Mouse (Mus musculus): ENCODE results near the gene Fam136a.
"Not testable (repeated sequence)": the region's sequence is repeated elsewhere in the genome, so short reads cannot be mapped to it uniquely, and the experiment has no call there.

Gene Fam136a

DNA sequence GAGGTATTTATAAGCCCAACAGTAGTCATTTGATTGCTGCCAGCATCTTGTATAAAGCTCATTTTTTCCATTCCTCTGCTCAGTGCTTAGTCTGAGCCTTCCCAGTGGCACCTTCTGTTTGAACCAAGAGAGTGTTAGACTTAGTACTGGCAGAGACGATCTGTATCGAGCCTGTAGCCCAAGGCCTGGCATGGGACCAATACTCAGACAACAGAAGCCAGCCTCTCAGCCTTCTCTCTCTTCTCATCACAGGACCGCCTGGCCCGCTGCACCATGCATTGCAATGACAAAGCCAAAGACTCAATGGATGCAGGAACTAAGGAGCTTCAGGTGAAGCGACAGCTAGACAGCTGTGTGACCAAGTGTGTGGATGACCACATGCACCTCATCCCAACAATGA lies 3.0 kb downstream of the Fam136a start:
- no peak for DNase-seq

DNA sequence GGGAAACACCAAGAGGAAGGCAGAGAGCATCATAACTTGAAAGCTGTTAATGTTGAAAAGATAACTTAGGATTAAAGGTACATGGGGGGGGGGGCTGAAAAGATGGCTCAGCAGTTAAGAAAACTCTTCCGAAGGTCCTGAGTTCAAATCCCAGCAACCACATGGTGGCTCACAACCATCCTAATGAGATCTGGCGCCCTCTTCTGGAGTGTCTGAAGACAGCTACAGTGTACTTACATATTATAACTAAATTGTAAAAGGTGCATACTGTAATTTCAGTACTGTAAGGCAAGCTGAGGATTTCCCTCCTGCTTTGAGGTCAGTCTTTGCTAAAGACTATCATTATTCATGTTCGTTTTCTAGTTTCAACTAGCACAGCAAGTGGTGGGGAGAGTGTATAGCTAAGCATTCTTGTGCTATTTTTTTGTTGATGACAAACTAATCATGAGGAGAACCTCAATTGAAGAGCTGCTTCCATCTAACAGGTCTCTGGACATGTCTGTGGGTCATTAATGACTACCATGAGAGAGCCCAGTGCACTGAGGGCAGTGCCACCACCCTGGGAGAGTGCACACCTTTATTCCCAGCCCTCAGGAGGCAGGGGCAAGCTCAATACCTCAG lies 4.8 kb downstream of the Fam136a start:
- no peak for DNase-seq

GRCm38 (mm10) chr6:86370764-86371339 lies 5.4 kb downstream of the Fam136a start, which contains the start of gene Snrpg:
TSS of gene Snrpg (plus strand) at chr6:86371304.
- DNase-seq = no peak

DNA sequence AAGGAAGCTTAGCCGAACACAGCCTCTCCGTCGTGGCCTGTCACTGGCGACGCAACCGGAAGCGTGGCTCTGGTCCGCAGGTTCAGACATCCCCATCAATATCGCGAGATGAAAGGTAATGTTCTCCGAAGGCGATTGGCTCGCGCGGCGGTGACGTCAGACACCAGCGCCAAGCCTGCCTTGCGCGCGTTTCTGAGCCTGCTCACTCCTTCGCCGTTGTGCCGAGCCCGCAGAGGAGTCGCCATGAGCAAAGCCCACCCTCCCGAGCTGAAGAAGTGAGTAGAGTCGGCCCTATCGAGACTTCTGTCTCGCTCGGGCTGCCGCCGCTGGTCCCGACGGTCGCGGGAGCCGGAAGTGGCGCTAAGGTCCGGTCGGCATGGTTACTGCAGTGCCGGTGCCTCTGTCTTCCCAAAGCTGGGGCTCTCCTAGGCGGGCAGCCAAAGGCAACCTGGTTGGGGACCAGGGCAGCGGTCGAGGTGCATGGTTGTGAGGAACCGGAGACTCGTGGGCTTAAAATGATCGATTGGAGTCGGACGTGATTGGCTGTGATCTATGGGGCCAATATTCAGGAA lies 6.0 kb downstream of the Fam136a start:
- DNase-seq = peak; percentile 96

- DNase-seq = no peak
Observed at GRCm38 (mm10) chr6:86371950-86372516, 6.6 kb downstream of the Fam136a start.

DNA sequence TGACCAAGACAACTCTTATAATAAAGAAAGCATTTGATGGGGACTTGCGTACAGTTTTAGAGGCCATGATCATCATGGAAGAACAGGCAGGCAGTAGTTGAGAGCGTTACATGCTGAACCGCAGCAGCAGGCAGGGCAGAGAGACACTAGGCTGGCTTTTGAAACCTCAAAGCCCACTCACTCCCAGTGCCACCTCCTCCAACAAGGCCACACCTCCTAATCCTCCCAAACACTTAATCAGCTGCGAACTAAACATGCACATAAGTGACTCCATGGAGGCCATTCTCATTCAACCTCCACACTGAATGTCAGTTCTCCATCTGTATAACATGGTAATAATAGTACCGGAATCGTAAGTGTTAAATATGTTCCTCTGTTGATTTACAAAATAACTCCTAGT lies 8.1 kb downstream of the Fam136a start:
- no peak for DNase-seq

- DNase-seq = no peak
Observed at GRCm38 (mm10) chr6:86378341-86378740, 12.9 kb downstream of the Fam136a start.

DNA sequence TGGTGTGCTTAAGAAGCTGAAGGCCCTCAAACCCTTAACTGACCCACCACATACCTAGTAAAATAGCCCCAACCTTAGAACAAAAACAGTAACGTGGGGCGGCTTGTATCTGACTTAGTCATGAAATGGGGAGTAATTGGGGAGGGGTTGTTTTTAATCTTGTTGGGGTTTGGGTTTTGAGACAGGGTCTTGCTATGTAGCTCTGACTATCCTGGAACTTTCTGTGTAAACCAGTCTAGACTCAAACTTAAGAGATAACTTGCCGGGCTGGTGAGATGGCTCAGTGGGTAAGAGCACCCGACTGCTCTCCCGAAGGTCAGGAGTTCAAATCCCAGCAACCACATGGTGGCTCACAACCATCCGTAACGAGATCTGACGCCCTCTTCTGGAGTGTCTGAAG lies 14.7 kb downstream of the Fam136a start:
- not testable (repeated sequence) for DNase-seq

GRCm38 (mm10) chr6:86382551-86382950 lies 17.1 kb downstream of the Fam136a start:
- DNase-seq = no peak

GRCm38 (mm10) chr6:86383370-86383769 lies 17.9 kb downstream of the Fam136a start:
- no peak for DNase-seq

DNA sequence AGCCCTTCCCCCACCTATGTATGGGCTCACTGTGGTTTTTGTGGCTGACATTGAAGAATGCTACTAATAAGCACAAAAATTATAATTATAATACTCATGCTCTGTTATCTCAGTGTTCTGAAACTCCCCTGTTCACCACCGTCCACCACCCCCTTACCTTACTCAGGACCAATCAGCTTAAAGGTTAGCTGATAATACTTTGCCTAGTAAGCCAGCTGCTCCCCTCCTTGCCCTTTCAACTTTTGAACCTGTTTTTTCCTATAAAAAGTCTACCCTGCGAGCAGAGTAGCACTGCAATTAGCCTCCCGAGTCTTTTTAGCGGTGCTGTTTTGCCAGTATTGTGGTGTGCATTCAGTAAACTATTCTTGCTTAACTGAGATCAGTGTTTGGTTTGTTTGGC lies 19.2 kb downstream of the Fam136a start:
- DNase-seq = no peak

DNA sequence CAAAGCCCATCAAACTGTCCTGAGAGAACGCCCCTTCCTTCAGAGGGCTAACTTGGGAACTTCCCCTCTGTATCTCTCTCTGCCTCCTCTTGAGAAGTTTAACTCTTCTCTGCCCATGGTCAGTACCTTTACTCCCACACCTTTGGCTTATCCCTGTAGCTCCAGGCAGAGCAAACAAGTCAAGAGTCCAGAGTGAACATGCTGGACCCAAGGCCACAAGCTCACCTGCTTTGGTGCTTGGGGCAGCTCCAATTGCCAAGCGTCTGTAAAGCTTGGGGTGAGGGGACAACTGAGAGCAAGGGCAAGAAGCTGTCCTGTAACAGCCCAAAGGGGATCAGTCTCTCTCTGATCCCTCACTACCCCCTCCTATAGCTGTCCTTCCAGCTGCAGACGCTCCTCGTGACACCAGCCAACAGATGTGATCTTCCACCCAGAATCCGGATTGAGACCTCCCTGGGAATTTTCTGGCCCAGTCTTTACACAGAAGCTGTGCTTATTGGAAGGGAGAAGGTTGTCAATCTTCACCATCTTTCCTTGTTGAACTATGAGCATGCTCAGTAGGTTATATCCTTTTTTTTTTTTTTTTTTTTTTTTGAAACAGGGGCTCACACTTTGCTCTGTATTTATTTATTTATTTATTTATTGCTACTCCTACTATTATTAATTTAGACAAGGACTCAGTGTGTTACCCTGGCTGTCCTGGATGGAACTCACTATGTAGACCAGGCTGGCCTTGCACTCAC lies 20.1 kb downstream of the Fam136a start:
- DNase-seq = no peak

GRCm38 (mm10) chr6:86387313-86387712 lies 21.9 kb downstream of the Fam136a start:
- DNase-seq = no peak

DNA sequence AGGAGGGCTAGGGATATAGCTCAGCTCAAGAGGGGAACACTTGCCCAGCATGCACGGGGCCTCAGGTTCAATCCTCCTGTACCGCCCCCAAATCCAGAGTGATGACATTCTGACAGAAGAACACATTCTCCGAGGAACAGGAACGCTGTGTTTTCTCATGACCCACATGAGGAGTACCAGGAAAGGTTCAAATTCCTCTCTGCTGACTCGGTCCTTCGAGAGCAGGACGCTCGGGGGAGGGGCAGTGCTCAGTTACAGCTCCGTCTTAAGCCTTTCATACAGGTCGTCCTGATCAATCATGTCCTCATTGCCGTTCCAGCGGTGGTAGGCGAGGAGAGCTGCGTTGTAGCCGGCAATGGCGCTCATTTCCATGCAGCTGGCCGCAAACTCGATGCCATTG lies 23.0 kb downstream of the Fam136a start:
- DNase-seq = no peak

- no peak for DNase-seq
Observed at GRCm38 (mm10) chr6:86391326-86391725, 25.9 kb downstream of the Fam136a start.

GRCm38 (mm10) chr6:86393187-86393586 lies 27.7 kb downstream of the Fam136a start:
- no peak for DNase-seq

DNA sequence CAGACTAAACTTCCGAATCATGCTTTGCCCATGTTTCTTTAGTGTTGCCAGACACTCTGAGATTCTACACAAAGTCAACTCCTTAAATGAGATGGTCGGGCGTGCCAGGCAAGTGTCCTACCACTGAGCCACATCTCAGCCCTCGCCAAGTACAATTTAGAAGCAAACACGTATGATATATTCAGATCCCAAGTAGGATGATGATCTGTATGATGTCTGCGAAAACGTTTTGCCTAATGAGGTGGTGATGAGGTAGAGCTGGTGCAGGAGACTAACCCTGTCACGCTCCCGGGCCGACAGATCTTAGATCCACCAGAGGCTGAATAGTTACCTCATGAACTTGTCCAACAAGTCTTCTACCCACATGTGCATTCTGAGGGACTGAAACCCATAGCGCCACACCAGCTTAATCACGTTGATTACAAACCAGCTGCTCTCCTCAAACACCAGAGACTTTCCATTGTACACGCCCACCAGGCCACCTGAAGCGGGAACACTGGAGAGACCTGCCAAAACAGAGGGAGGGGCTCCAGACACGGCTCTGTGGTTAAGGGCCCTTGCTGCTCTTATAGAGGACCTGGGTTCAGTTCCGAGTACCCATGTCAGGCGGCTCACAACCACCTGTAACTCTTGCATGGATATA lies 28.8 kb downstream of the Fam136a start:
- DNase-seq = no peak

DNA sequence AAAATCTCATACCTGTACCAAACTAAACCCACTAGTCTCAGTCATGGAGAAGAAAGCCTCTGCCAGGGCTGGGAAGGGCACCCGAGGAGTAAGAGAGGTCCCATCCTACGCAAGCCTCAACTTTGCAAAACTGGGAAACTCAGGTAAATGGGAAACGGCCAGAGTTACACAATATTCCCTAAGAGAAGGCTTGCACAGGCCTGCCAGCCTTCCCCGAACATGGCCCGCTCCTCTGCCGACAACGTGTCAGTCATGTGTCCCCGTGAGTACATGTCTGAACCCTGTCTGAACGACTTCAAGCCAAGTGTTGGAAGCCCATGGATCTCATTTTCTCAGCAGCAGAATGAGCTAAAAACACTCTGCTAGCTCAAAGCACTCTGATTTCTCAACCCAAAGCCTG lies 29.6 kb downstream of the Fam136a start:
- no peak for DNase-seq

- no peak for DNase-seq
Observed at GRCm38 (mm10) chr6:86395969-86396368, 30.5 kb downstream of the Fam136a start.

DNA sequence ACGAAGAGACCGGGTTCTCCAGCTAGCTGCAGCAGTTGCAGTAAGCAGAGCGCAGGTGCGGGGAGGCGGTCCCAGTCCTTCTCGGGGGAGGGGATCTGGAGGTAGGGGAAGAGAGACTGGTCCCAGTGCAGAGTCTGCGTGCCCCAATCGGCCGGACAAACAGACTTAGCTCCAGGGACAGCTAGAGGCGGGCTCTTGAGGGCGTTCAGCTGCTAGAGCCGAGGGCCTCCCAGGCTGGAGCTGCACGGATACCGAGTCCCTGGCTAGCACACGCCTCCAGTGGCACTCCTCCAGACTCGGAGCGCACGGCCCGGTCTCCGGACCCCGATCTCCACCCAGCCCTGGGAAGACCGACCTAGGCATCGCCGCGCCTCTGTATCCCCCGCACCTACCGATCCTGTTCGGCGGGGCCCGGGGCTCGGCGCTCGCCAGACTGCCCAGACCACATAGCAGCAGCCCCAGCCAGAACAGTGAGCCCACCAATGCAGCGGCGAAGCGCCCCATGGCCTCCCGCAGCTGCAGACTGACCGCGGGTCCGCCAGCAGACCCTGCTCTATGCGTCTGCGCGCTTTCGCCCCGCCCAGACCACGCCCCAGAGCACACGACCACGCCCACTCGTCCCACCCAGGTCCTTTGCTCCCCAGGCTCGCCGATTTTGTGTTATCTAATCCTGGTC lies 31.3 kb downstream of the Fam136a start, which contains the start of gene Pcyox1:
Gene Pcyox1, minus strand, starts transcription at position 574 of the 676 bp plus-strand sequence.
- peak; percentile 90 for DNase-seq

- peak; percentile 12 for DNase-seq
Observed at GRCm38 (mm10) chr6:86397257-86397980, 32.0 kb downstream of the Fam136a start.

GRCm38 (mm10) chr6:86398986-86399385 lies 33.5 kb downstream of the Fam136a start:
- no peak for DNase-seq
